Mouse (Mus musculus): ENCODE measurements around the gene Bag6.

DNA sequence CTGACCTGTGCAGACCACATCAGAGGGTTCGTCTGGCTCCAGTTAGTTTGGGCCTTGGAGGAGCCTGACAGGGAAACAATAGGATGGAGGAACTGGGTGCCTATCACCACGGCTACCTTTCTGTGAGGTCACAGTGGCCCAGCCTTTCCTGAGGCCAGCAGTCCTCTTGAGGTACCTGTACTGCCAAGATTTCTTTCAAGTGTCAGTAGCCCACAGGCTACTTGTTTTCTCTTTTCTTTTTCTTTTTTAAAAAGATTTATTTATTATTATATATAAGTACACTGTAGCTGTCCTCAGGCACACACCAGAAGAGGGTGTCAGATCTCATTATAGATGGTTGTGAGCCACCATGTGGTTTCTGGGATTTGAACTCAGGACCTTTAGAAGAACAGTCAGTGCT lies 41.0 kb downstream of the Bag6 start, which contains the start of gene Aif1:
- TF ChIP-seq POLR2A (IDR thresholded peaks at IDR 0.05; ENCODE audit: extremely low read depth, insufficient read depth, low read length) (no peak), CTCF (IDR thresholded peaks at IDR 0.05; ENCODE audit: extremely low read depth, insufficient read depth, low read length) (no peak)

Data from cortical plate, adult 2 months (tissue).